Mouse (Mus musculus): ENCODE measurements around the gene Clec2g.

Clec2g gene

GRCm38 (mm10) chr6:129013762-129014276 is 79.6 kb downstream of the Clec2g start:
- no peak for DNase-seq (ENCODE audit: low spot score)

- no peak for DNase-seq (ENCODE audit: low spot score)
Observed at GRCm38 (mm10) chr6:129014399-129014798, 80.2 kb downstream of the Clec2g start.

GRCm38 (mm10) chr6:129027451-129028248 is 93.5 kb downstream of the Clec2g start:
- DNase-seq (ENCODE audit: low spot score), result no peak

- no peak for DNase-seq (ENCODE audit: low spot score)
Observed at GRCm38 (mm10) chr6:129030175-129030824, 96.1 kb downstream of the Clec2g start.

GRCm38 (mm10) chr6:129030964-129031363 is 96.8 kb downstream of the Clec2g start:
- no peak for DNase-seq (ENCODE audit: low spot score)

GRCm38 (mm10) chr6:129033397-129033796 is 99.2 kb downstream of the Clec2g start:
- no peak for DNase-seq (ENCODE audit: low spot score)

All from layer of hippocampus, adult 9-10 months (tissue).